Mouse (Mus musculus) cortical plate, adult 2 months (tissue): ENCODE data around the gene Bcar3. TPM values are rescaled to one million over a fixed set of nuclear protein-coding genes. Genes with fewer than 3 reads are reported as not detected.
A peak's percentile ranks its signal among the peaks of the same experiment; 100 is the strongest.

Source experiments
- H3K27ac ChIP-seq: fragments of 200-500 bp; 2 replicates; pipeline ENCODE4 v1.5.1; 2012; ENCODE audit warnings: low read length, control low read depth, inconsistent platforms; ENCODE audit not compliant: insufficient read depth
- H3K4me1 ChIP-seq: fragments of 200-500 bp; 2 replicates; pipeline ENCODE4 v1.6.1; 2011; ENCODE audit warnings: low read length; ENCODE audit not compliant: control insufficient read depth, insufficient read depth
- H3K4me3 ChIP-seq: fragments of 200-500 bp; 2 replicates; pipeline ENCODE4 v1.5.1; 2011; ENCODE audit warnings: mild to moderate bottlenecking, low read length, control low read depth; ENCODE audit not compliant: insufficient read depth
- CTCF ChIP-seq: fragments of 200-500 bp; IDR thresholded peaks from 2 replicates; pipeline ENCODE4 v1.5.1; 2011; ENCODE audit warnings: mild to moderate bottlenecking, control low read depth, low read length; ENCODE audit not compliant: insufficient read depth; ENCODE audit errors: extremely low read depth
- POLR2A ChIP-seq: fragments of 200-500 bp; IDR thresholded peaks from 2 replicates; pipeline ENCODE4 v1.6.1; 2011; ENCODE audit warnings: mild to moderate bottlenecking, low read length, control low read depth; ENCODE audit not compliant: insufficient read depth; ENCODE audit errors: extremely low read depth
- polyA plus RNA-seq: library from polyadenylated mRNA; depleted of rRNA; stranded (reverse); fragments of >200 nt; gene quantifications from 2 replicates; pipeline ENCODE4 v1.2.3, GENCODE M21; 2012

Gene Bcar3
- polyA plus RNA-seq, 1 experiment, result 15.8 TPM

DNA sequence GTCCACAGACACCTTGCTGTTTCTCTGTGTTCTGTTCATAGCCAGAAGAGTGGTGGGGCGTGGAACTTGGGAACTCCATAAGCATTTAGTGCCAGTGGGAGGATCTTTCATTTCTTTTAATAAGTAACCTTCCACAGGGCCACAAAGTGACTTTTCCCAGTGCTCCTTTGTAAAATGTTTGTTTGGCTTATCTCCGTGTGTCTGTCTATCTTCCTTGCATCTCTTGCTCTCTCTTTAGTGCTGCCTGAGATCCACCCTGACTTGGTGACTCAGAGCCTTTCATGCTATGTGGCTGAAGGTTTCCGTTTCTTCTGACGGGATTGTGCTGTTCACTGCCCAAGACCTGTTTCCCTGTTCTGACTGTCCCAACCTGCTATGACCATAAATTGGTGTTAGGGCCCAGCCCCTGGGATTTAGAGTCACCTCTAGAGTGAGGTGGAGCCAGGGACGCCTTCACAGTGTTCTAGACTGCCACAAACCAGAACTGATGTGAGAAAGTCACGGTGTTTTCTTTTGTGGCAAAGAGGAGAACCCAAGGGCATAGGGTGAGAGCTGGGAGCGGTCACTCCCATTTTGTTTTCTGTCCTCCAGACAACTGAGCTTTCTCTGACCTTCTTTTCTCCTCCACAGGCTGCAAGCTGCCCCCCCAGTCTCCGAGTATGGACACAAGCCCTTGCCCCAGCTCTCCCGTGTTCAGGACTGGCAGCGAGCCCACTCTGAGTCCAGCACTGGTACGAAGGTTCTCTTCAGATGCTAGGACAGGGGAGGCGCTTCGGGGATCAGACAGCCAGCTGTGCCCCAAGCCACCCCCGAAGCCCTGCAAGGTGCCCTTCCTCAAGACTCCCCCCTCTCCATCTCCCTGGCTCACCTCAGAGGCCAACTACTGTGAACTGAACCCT, 218.0 kb downstream of the Bcar3 start:
- H3K27ac ChIP-seq, result no peak overlapping the region
- H3K4me1 ChIP-seq, result no peaks in the 10 kb centered on the region
- TF ChIP-seq POLR2A (no peak), CTCF (no peak)
- no peak overlapping the region for H3K4me3 ChIP-seq

- no peak overlapping the region for H3K4me3 ChIP-seq
- H3K27ac ChIP-seq, result no peak overlapping the region
- H3K4me1 ChIP-seq, result no peaks in the 10 kb centered on the region; the same call in 1 of the 2 replicates
- TF ChIP-seq CTCF, result no peak
- no peak for TF ChIP-seq POLR2A
Measured at GRCm38 (mm10) chr3:122512725-122513375, 218.9 kb downstream of the Bcar3 start.

GRCm38 (mm10) chr3:122515568-122516326, 221.8 kb downstream of the Bcar3 start:
- H3K4me3 ChIP-seq, result no peak overlapping the region
- H3K4me1 ChIP-seq, result peaks cover 5% of the 10 kb centered on the region
- TF ChIP-seq POLR2A (no peak), CTCF (no peak)
- no peak overlapping the region for H3K27ac ChIP-seq

DNA sequence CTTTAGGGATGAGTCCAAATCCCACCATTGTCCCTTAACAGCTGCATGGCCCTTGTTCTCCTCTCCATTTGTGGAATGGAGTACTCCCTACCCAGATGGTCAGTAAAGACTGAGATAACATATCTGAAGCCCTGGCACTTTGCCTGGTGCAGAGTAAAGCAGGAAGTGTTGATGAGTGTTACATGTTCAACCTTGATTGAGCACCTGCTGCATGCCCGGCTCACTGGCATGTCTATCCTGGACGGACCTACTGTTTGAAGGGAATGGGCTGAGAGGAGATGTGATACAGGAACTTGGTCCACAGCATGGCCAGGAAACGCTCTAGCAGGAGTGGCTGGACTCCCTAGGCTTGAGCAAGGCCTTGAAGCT, 222.4 kb downstream of the Bcar3 start:
- TF ChIP-seq CTCF (no peak), POLR2A (no peak)
- Histone ChIP-seq H3K4me3 (no peak overlapping the region), H3K27ac (no peak overlapping the region), H3K4me1 (peaks cover 5% of the 10 kb centered on the region)

- Histone ChIP-seq H3K27ac (no peak overlapping the region), H3K4me1 (peaks cover 5% of the 10 kb centered on the region), H3K4me3 (no peak overlapping the region)
- TF ChIP-seq POLR2A, result no peak
- TF ChIP-seq CTCF, result no peak
Measured at GRCm38 (mm10) chr3:122517726-122518125, 223.8 kb downstream of the Bcar3 start.

DNA sequence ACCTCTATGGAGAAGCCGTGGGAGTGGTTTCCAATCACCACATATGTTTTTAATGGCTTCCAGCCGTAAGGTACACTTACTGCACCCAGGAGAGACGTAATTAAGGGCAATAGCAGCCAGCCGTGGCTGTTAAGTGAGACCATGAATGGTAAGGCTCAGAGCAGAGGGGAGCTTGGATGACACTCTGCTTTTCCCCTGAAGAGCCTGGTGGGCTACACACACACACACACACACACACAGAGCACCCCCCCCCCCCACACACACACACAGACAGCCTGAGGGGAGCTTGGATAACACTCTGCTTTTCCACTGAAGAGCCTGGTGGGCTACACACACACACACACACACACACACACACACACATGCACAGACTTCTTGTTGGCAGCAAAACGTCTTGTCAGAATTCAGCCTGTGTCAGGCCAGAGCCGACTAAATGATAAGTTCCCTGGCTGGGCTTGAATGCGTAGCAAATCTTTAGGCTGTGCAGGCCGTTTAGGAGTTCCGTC, 224.3 kb downstream of the Bcar3 start:
- peaks cover 5% of the 10 kb centered on the region for H3K4me1 ChIP-seq
- no peak overlapping the region for H3K4me3 ChIP-seq
- no peak for TF ChIP-seq CTCF
- no peak for TF ChIP-seq POLR2A
- 0 out of 2 replicates have a peak overlapping the region, but pooled peaks have one; percentile 16 for H3K27ac ChIP-seq

GRCm38 (mm10) chr3:122519082-122519481, 225.1 kb downstream of the Bcar3 start:
- no peak for TF ChIP-seq CTCF
- TF ChIP-seq POLR2A, result no peak
- Histone ChIP-seq H3K27ac (no peak overlapping the region), H3K4me1 (peaks cover 5% of the 10 kb centered on the region), H3K4me3 (no peak overlapping the region)

GRCm38 (mm10) chr3:122520365-122520764, 226.4 kb downstream of the Bcar3 start:
- TF ChIP-seq CTCF, result no peak
- TF ChIP-seq POLR2A, result no peak
- peaks cover 5% of the 10 kb centered on the region for H3K4me1 ChIP-seq
- no peak overlapping the region for H3K4me3 ChIP-seq
- no peak overlapping the region for H3K27ac ChIP-seq

DNA sequence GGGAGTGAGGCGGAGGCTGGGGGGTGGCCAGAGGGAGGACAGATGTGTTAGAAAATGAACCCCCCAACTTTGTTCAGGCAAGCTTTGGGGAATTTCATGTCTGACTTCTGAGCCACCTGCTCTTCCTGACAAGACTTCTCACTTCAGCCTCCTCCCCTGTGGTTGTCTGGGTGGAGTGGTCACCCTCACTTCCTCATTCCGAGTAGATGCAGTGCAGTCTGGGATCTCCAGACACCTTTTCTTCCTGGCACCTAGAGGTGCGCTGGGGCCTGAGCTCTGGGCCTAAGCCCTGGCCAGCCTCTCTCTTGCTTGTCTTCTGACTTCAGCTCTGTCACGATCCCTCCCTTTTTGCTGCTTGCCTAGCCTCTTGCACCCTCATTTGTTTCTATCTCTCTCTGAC, 226.9 kb downstream of the Bcar3 start:
- Histone ChIP-seq H3K4me3 (no peak overlapping the region), H3K4me1 (peaks cover 5% of the 10 kb centered on the region), H3K27ac (no peak overlapping the region)
- TF ChIP-seq CTCF (no peak), POLR2A (no peak)
